Mouse (Mus musculus): ENCODE measurements around the gene Lrsam1.

- TF ChIP-seq CTCF (IDR thresholded peaks at IDR 0.05; ENCODE audit: control insufficient read depth, insufficient read depth, low read length) (no peak), POLR2A (IDR thresholded peaks at IDR 0.05; ENCODE audit: borderline replicate concordance, control insufficient read depth, low read depth, low read length) (no peak)
These were observed 84.1 kb downstream of the Lrsam1 start for GRCm38 (mm10) chr2:32877303-32877702.
